Mouse (Mus musculus): ENCODE data around the gene Nfya.

Gene Nfya

GRCm38 (mm10) chr17:48430394-48430793, 20.7 kb upstream of the Nfya start:
- no peak for DNase-seq (ENCODE audit: low spot score in 2 of 2)

GRCm38 (mm10) chr17:48427852-48428530, 18.3 kb upstream of the Nfya start:
- DNase-seq (ENCODE audit: low spot score in 2 of 2), result no peak

GRCm38 (mm10) chr17:48426991-48427750, 17.5 kb upstream of the Nfya start:
- no peak for DNase-seq (ENCODE audit: low spot score in 2 of 2)

- DNase-seq (ENCODE audit: low spot score in 2 of 2), result no peak
These were observed 16.3 kb upstream of the Nfya start for GRCm38 (mm10) chr17:48425823-48426612.

- DNase-seq (ENCODE audit: low spot score in 2 of 2), result no peak
These were observed 14.5 kb upstream of the Nfya start for GRCm38 (mm10) chr17:48424237-48424636.

GRCm38 (mm10) chr17:48419571-48419970, 9.9 kb upstream of the Nfya start:
- DNase-seq (ENCODE audit: low spot score in 2 of 2), result no peak

GRCm38 (mm10) chr17:48418781-48419180, 9.1 kb upstream of the Nfya start:
- no peak for DNase-seq (ENCODE audit: low spot score in 2 of 2)

- no peak for DNase-seq (ENCODE audit: low spot score in 2 of 2)
These were observed 8.5 kb upstream of the Nfya start for GRCm38 (mm10) chr17:48418174-48418573.

- no peak for DNase-seq (ENCODE audit: low spot score in 2 of 2)
These were observed 7.8 kb upstream of the Nfya start for GRCm38 (mm10) chr17:48417521-48417920.

GRCm38 (mm10) chr17:48416425-48417195, 6.9 kb upstream of the Nfya start:
- peak in 1 of 2 experiments; percentile 60 for DNase-seq (ENCODE audit: low spot score in 2 of 2)

GRCm38 (mm10) chr17:48416011-48416410, 6.3 kb upstream of the Nfya start:
- no peak for DNase-seq (ENCODE audit: low spot score in 2 of 2)

GRCm38 (mm10) chr17:48411241-48411640, 1.5 kb upstream of the Nfya start:
- no peak for DNase-seq (ENCODE audit: low spot score in 2 of 2)

GRCm38 (mm10) chr17:48410299-48410785, 636 bp upstream of the Nfya start:
- peak in 1 of 2 experiments; percentile 27 for DNase-seq (ENCODE audit: low spot score in 2 of 2)

GRCm38 (mm10) chr17:48408526-48409291, 997 bp downstream of the Nfya start:
- peak in 1 of 2 experiments; percentile 71 for DNase-seq (ENCODE audit: low spot score in 2 of 2)

GRCm38 (mm10) chr17:48407910-48408525, 1.7 kb downstream of the Nfya start:
- DNase-seq (ENCODE audit: low spot score in 2 of 2), result no peak

- no peak for DNase-seq (ENCODE audit: low spot score in 2 of 2)
These were observed 2.6 kb downstream of the Nfya start for GRCm38 (mm10) chr17:48407154-48407553.

GRCm38 (mm10) chr17:48404706-48405105, 5.0 kb downstream of the Nfya start:
- no peak for DNase-seq (ENCODE audit: low spot score in 2 of 2)

- no peak for DNase-seq (ENCODE audit: low spot score in 2 of 2)
These were observed 5.9 kb downstream of the Nfya start for GRCm38 (mm10) chr17:48403848-48404247.

- no peak for DNase-seq (ENCODE audit: low spot score in 2 of 2)
These were observed 7.0 kb downstream of the Nfya start for GRCm38 (mm10) chr17:48402751-48403150.

GRCm38 (mm10) chr17:48401710-48402109, 8.0 kb downstream of the Nfya start:
- no peak for DNase-seq (ENCODE audit: low spot score in 2 of 2)
